Mouse (Mus musculus): ENCODE results near the gene Lgals9.
"Not testable (repeated sequence)": the region's sequence is repeated elsewhere in the genome, so short reads cannot be mapped to it uniquely, and the experiment has no call there.

The Lgals9 gene

DNA sequence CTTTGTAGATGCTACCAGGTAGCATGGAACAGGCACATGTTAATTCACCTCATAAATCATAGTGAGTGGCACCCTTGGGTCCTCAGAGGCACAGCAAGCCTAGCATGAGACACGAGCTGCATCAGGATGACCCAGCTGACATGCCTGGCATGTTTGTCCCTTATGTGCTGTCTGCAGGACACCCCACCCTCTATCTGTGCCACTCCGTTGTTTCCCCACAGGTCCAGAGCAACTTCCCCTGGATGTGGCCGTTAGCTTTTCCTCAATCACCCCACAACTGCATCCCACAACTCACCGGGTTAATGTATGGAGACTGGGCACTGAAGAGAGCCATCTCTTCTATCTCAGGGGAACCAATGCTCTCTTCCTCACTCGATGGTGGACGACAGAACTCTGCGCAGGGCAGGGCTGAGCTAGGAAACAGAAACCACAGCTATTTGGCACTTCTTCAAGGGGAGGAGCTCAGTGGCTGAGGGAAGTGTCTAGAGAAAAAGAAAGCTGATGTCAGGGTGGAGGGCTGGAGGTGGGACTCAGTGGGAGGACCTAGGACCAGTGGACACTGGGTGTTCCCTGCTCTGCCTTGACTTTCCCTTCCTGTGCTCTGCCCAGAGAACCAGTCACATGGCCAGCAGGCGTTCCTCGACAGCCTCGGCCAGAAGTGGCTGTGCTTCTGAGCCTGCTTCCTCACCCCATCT is at the start of gene Lgals9:
Gene Lgals9, minus strand, starts transcription at position 464 of the 695 bp plus-strand sequence.
- DNase-seq = peak; percentile 66 to 71

DNA sequence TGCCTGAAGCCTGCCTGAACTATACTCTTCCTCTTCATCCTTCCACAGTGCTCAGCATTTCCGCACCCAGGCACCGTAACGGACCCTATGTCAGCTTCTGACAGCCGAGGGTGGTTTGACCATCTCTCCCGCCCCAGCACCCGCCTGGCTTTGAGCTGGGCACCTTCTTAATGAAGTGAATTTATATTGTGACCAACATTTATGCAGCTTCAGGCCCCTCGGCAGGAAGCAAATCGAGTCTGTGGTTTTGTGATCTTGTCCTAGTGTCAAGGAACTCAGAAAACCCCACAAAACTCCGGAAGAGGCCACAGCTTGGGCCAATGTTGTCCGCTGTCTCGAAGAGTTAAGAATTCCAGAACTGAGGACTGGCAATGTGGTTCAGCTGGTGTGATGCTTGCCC is 48.9 kb upstream of the Lgals9 start:
- no peak for DNase-seq

DNA sequence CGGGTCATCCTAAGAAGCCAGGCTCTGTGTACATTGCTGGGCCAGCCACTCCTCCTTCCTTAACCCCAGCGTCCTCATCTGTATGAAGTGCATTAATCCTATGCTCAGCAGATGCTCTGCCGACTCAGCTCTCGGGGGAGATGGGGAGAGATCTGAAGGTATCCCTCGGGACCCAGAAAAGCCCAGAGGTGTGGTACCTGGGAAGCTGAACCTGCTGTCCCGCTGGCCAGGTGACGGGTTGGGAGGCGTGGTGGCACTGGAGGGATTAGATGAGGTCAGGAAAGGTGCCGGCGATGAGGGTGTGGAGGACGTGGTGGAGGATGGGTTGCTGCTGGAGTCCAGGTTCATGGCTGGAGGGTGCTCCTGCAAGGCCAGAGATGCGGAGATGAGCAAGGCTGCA is 48.3 kb upstream of the Lgals9 start:
- no peak for DNase-seq

DNA sequence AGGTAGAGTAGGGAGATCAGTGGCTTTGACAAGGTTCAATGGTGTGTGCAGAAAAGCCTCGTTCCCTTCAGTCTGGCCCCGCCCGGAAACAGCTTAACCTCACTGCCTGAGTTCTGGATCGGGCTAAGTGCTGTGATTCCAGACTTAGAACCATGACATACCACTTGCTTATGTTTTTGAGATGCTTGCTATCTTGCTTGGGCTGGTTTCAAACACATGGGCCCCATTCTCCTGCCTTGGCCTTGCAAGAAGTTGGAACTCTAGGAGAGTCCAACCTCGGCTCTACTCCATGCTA is 46.7 kb upstream of the Lgals9 start:
- no peak for DNase-seq

DNA sequence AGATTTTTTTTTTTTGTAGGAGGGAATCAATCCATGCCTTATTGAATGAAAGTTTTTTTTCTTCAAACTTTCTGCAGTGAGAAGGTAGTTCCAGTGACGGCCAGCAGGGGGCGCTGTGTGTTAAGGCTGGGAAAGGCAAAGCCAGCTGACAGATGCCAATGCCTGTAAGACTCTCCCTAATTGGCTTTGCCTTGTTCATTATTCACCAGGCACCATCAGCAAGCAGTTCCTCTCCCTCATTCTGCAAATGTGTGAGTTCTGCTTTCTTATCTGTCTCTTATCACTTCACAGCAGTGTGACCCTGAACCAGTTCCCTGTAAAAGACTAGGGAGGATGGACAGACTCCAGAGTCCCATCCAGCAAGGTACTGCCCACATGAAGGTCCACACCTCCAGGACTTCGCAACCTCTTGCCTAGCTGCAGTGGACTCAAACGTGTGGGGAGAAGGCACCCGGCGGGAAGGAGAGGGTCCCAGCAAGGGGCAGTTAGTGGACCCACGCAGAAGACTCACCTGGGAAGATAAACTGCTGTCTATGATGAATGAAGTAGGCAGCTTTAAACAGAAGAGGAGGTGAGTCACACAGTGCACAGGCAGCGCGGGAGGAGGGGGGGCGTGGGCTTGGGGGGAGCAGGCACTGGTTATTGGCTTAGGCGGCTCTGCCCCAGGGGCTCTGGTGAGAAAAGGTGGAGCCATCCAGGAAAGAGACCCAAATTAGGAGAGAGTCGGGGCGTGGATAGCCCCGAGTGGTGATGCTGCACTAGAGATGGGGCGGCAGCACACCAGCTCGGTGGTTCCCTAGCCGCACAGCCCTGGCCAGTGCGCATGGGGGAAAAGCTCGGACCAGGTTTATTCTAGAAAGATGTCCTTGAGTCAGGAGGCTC is 46.1 kb upstream of the Lgals9 start:
- peak; percentile 52 to 82 for DNase-seq

DNA sequence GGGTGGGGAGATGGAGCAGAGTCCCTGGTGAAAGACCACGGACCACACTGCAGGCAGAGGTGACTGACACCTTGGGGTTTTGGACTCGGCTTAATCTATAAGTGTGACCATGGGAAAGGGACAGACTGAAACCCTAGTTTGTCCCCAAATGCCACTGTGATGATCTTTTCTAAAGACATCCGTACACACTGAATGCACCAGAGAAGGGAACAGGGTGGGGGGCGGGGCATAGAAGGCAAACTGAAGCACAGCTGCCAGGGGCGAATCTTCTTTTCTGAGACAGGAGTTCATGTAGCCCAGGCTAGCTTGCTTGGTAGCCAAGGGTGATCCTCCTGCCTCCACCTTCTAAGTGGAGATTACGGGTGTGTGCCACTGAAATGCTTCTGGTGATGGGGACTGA is 39.0 kb upstream of the Lgals9 start:
- DNase-seq = no peak

DNA sequence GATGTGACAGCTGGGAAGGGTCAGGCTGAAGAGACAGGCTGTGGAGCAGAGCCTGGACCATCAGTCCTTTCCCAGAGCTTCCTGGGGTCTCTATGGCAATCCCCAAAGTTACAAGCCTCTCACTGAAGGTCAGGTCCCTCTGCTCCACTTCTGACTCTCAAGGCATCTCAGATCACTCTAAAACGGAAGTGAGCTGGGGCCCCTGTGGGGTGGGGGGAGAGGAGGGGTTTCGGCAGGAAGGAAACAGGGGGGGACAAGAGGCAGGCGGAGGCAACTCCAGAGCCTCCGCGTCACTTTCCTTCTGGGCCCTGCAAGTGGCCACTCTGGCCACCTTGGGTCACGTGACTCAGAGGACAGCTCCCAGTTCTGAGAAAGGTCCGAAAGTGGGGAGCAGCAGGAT is 38.6 kb upstream of the Lgals9 start:
- DNase-seq = peak; percentile 19 to 39

DNA sequence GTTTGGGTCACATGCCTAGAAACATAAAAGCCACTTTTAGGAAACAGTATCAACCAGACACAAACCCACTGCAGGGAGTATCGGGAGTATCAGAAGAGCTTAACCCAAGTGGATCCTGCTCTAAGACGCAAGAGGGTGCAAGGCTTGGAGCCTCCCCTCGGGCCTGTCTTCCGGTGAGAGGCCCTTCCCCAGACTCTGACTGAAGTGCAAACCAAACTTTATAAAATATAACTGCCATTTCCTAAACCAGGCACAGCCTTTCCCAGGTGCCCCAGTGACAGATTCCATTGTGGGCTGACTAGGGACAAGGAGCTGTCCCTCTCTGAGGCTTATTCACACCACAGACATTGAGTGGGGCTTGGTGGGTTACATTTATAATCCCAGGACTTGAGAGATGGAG is 38.1 kb upstream of the Lgals9 start:
- DNase-seq = no peak

DNA sequence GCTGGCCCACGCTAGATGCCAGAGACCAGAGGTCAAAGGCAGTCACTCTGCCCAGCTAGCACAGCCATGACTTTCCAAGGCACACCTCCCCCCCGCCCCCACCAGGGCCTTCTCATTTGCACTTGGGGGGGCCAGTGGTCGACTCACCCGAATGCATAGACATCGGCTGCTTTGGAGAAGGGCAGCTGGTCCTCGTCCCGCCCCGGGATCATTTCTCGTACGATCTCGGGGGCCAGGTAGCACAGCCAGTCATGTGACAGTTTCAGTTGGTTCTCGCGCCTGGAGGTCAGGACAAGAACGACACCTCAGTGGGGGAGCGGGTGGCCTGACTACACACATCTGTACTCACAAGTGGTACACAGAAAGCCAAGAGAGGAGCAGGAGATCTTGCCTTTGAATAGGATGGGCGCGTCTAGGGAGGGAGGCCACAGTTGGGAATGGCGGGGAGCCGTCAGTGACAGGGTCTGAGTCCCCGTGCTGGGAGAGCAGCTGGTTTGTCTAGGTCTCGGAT is 35.8 kb upstream of the Lgals9 start:
- DNase-seq = no peak

DNA sequence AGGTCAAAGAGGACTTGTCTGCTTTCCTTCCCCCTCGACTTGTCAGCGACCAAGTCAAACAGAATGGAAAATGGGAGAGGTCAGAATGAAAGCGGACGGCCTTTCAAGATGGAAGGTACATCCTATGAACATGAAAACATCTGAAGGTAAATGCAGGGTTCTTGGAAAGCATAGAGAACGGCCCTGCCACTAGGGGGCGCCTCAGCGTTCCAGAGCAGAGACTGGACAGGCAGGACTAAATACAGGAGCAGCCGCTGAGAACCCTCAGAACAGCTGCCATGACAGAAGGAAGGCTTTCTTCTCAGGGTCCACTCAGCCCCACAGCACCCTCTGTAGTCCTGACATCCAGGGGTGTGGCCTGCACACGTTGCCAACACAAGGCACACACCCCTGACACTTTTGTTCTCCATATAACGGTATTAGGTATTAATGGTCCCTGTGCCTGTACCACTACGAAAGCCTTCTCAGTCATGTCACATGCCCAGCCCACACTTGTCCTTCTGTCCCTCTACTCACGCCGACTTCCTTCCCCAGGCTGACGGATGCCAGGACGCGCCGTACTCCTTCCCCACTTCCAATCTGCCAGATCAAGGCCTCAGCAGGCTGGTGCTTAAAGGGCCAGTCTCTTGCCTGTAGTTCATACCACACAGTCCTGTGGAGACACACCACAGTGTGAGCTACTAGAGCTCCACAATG is 35.2 kb upstream of the Lgals9 start:
- peak in 1 of 2 experiments; percentile 49 for DNase-seq

DNA sequence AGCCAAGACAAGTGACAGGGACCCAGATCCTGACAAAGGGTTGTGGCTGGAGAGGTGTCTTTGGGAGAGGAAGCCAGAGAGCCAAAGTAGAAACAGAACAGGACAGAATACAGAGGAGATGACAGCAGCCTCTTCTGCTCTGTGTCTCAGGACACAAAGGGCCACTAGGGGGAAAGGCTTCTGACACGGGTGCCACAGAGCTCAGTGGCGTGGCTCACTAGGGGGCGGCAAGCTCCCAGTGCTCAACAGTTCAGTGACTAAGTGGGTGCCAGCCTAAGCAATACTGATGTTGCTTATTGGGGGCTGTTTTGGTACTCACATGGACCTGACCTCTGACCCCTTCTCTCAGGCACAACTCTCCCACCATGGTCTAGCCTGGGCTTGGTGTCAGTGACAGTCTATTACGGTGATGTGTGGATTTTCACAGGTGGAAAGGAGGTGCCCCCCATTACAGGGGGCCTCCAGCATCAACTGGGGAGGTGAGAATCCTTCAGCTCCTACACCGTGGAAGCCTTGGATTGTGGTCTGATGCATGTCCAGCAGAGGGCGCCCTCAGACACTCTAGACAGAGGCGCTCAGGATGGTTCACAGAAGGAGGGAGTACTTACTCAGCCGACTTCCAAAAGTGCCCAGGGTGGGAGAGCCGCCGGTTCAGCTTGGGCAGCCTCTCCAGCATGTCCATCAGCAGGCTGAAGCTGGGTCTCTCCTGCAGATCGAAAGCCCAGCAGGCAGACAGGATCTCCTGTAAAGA is 34.4 kb upstream of the Lgals9 start:
- DNase-seq = peak; percentile 28 to 75

DNA sequence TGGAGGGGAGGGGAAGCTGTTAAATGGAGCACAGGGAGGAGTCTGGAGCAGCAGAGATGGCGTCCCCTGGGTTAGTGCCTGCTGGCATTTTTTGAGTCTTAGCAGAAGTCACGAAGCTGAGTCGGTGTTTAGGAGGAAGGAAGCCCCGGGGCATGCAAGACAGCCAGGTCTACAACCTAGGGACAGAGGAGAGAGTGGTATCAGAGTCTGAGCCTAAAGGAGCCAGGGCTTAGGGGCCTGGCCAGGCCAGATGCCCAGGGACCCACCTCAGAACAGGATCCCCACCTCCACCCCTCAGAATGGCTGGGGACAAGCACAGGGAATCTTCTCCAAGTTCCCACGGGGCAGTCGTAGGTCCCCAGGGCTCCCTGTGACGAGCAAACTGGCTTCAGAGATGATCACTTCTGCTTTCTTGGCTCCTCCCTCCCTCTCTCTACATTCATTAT is 32.4 kb upstream of the Lgals9 start:
- DNase-seq = no peak

DNA sequence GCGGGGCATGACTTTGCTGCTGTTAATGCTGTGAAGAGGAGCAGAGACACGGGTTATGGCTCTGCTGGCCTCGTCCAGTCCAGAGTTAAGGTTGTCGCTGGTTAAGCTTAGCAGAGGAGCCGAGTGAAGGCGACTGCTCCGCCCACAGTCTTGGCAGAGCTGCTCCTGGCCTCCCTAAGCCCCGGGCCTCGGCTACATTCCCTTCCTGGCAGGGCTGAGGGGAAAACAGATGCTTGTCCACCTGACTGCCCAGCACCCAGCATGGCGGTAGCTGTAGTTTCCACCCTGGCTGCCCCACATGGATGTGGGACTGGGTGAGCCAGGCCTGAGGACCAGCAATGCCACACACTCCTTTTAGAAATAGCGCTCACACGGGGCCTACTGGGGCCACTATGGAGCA is 31.5 kb upstream of the Lgals9 start:
- DNase-seq = no peak

DNA sequence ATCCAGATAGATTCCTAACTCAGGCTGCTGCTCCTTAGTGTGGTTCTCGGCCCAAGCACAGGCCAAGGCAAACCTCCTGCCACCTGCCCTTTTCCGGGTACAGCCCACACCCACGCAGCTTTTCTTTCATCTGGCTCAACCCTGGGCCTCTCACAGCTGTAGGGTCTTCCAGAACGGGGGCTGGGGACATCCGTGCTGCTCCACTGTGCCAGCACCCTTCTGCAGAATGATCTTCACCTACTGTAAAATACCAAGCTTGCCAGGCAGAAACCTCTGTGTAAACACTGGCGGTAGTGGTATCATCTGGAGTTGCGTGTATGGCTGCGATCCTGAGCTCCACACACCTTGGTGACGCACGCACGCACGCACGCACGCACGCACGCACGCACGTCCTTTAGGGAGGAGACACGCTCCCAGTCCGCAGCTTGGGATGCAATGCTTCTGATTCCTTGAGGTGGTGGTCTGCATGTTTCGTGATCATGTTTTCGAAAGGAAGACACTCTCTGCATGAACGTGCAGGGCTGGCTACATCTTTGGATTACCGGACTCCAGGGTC is 31.0 kb upstream of the Lgals9 start:
- DNase-seq = no peak

DNA sequence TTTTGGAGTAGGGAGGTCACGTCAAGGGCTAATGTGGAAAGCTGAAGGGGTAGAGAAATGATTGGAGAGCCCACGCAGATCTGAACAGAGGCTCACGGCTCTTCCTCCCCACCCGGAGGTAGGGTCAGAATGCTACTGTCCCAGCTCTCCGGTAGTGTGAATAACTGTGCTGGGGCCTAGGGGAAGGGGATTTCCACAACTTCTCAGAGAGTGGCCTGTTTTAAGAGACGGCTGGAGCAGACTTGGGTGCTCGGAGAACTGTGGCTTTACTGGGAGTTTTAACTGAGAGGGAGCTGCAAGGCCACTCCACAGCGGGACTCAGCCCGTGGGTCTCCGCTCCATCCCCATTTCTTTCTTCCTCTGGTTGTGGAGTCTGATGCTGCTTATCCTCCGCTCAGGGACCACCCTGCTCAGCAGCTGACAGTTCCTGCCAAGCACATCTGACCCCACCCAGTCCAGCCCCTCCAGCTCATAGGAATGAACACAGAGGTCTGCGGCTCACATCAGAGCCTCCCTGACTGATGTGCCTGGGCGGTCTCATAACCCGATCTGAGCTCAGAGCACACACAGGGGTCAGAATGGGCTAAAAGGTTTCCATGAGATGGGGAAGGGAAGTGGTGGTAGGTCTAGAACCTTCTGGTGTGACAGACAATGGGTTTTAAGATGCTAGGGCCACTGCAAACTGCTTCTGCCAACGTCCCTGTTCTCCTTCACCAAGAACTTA is 30.0 kb upstream of the Lgals9 start:
- DNase-seq = no peak

DNA sequence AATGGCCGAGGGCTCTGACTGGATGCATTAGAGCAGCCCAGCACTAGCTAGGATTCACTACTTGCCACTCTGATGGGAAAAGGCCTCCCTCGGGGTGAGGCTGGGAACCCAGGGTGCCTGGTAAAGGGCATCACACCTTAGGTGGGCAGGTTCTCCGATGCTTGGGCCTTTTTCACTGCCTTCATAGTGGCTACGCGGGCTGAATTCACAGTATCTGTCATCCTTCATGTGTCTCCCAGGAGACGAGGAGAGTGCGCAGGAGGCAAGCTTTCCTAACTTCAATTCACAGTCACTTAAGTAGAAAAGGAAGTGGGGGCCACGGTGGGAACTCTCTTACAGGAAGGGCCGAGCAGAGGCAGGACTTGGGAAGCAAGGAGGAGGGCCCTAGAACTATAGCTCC is 29.1 kb upstream of the Lgals9 start:
- DNase-seq = no peak

DNA sequence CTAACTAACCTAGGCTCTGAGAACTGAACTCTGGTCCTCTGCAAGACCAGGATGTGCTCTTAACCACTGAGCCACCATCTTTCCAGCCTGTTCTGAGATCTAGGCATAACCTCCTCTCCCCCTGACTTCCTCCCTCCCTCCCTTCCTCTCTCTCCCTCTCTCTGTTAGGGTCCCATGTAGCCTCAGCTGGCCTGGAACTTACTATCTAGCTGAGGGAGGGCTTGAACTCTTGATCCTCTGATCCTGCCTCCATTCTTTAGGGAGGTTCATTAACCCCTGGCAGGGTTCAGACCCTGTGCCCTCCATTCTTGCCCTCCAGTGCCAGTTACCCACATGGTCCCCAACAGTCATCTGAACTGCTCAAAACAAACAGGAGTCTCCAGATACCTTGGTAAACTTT is 28.3 kb upstream of the Lgals9 start:
- no peak for DNase-seq

DNA sequence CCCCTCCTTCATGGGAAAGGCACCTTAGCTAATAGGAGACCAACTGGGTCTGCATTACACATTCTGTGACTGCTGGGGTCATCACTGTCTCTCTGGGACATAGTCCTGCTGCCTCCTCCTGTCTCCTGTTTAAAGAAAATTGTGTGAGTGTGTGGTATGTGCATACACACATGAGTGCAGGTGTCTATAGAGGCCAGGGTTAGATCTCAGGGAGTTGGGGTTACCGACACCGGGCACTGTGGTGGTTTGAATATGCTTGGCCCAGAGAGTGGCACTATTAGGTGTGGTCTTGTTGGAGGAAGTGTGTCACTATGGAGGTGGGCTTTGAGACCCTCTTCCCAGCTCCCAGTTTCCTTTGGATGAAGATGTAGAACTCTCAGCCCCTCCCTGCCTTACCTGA is 27.8 kb upstream of the Lgals9 start:
- no peak for DNase-seq

DNA sequence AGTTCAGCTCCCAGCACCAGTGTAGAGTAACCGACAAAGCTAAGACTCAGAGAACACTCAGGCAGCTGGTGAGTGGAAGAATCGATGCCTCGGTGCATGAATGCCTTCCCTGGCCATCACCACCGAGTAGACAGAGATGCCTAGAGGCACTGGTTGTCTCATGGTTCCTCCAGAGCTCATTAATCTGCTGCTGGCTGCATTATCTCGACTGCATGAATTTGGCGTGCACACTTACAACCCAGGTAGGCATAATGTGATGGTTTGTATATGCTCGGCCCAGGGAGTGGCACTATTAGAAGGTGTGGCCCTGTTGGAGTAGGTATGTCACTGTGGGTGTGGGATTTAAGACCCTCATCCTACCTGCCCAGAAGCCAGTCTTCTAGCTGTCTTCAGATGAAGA is 24.1 kb upstream of the Lgals9 start:
- DNase-seq = no peak

DNA sequence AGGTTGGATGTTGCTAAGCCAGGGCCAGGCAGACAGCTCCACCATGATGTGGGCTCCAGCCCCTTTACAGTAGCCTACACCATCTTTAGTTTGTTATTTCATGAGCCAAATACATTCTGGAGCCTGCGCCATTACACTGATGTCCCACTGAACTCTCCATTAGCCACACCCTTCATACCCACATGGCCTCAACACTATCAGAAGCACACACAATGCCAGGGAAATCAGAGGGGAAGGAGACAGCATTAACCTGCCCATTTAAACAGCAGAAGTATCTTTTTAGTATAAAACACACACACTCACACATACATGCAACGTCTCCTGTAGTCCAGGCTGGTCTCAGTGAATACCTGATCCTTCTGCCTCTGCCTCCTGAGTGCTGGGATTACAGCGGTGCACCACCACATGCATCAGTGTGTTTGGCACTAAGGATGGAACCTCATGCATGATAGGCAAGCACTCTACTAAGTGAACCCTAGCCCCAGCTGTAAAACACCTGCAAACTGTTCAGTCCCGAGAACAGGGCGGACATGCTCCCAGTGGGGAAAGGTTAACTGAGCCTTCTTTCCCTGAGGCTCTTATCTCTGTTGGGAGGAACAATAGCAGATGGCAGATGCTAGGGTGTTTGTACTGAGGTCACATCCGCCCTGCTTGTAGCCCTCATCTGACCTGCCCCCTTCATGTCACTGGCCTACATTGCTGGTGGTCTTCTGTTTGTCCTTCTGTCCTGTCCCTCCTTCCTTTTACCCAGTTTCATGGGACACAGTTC is 23.4 kb upstream of the Lgals9 start:
- no peak for DNase-seq

DNA sequence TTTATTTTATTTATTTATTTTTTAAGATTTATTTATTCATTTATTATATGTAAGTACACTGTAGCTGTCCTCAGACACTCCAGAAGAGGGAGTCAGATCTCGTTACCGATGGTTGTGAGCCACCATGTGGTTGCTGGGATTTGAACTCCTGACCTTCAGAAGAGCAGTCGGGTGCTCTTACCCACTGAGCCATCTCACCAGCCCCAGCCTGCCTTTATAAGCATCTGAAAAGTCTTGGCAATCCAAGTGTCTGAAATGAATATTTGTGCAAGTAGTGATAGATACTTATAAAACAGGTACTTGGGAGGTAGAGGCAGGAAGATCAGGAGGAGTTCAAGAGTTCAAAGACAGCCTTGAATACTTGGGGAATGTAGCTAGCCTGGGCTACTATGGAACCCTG is 22.6 kb upstream of the Lgals9 start:
- DNase-seq = not testable (repeated sequence)

All from kidney, adult 8-10 months (tissue).